Mouse (Mus musculus) adrenal gland, postnatal 14 days (tissue): ENCODE measurements around the gene Rdh1. TPM values are rescaled to one million over a fixed set of nuclear protein-coding genes. Genes with fewer than 3 reads are reported as not detected.
"Not testable (repeated sequence)": the region's sequence is repeated elsewhere in the genome, so short reads cannot be mapped to it uniquely, and the experiment has no call there.

ENCODE experiments used
- DNase-seq: peaks from one replicate; pipeline ENCODE4 v3.0.0; 2021; ENCODE audit warnings: mixed read lengths
- total RNA-seq: library from RNA; stranded (reverse); gene quantifications from 2 replicates; pipeline ENCODE4 v1.2.3, GENCODE M21; 2021

Rdh1 gene
- total RNA-seq, 1 experiment from 2014 or later = 1.9 TPM

DNA sequence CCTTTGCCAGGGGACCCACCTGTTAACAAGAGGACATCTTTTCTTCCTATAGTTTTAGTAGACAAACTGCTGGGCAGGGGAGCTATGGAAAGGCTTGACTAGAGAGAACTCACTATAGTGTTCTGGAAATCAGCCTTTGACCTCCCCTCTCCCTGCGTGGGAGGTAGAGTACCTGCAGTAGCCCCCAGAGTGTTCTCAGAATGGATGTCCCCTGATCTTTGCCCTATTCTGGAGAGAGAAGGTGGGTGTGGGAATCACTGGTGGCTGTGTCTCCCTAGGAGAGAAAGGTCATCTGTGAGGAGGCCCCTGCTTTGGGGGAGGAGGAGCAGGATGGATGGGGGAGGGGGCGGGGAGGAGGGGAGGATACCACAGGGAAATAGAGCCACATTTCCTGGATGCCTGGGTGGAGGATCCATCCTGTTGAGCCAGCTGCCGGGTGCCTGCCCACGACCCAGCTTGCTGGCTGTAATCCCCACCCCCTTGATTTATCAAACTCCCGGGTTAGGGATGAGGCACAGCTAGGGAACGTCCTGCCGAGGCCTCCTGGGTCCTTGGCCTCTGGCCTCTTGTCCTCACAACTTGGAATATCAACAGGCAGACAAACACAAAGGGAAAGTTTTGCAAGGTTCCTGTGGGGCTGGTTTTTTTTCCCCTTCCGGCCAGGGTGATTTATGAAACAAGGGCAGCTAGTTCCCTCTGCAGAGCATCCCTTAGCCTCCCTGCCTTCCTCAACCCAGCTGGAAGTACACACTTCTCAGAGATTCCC is 10.5 kb upstream of the Rdh1 start:
- DNase-seq = peak; percentile 85

DNA sequence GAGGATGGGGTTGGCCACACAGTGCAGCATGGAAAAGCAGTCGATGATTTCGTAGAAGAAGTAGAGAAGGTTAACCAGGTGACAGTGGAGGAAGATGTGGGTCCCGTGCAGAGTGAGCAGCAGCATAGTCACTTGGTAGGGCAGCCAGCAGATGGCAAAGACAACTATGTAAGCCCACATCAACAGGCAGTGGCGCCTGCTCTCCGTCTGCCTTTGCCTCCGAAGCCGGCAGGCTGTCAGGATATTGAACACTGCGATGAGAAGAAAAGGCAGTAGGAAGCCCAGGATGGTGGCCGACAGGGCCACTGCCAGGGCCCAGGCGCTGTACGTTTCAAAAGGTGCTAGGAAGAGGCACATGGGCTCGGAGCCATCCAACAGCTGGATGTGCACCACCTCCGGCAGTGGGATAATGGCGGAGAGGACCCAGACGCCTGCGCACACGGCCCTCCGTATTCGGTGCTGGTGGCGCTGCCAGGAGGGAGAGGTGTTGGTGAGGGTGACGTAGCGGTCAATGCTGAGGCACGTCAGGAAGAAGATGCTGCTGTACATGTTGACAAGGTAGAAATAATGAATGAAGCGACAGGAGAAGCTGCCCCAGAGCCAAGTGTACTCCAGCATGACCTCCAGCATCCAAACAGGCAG is 9.3 kb upstream of the Rdh1 start:
- no peak for DNase-seq

DNA sequence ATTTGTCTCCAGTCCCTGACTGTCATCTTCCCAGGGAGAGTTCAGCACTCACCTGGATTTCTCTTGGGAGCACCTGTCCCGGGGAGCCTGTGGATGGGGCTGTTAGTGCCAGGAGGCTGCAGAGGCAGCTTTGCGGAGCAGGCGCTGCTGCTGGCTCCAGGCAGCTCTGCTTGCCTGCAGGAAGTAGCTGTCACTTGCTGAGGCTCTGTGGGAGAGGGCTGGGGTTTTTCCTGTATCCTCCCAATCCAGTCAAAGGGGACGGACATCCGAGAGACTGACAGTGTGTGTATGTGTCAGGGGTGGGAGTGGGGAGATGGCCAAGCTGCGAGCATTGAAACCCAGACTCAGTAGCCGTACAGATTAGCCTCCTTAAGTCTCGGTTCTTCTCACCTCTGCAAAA is 8.0 kb upstream of the Rdh1 start, which contains the start of gene Gpr182:
Gpr182 (minus strand) TSS at position 185 of the 400 bp plus-strand sequence.
- peak; percentile 48 for DNase-seq

DNA sequence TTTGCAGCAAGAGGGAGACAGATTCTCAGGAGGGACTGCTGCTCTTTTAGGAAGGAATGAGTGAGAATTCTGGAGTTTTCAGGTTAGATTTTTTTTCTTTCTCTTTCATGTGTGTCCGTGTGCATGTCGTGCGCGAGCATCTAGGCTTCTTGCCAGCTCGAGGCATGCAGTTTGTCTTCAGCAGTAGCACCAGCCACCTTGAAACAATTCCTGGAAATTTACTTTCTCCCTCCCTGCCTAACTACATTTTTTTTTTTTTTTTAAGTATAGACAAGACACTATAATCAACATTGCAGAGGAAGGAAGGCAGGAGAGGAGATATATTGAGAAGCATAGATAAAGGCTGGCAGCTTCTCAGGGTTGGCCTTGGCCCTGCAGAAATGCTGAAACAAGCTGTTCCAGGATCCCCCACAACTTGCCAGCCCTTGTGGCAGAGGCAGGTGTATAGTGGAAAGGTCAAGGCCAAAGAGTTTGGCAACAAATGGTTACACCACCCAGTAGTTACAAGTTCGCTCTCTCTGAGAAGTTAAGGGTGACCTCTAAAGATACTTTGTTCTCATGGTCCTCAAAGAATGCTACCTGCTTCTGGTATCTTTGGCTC is 4.9 kb upstream of the Rdh1 start:
- DNase-seq = peak; percentile 77

DNA sequence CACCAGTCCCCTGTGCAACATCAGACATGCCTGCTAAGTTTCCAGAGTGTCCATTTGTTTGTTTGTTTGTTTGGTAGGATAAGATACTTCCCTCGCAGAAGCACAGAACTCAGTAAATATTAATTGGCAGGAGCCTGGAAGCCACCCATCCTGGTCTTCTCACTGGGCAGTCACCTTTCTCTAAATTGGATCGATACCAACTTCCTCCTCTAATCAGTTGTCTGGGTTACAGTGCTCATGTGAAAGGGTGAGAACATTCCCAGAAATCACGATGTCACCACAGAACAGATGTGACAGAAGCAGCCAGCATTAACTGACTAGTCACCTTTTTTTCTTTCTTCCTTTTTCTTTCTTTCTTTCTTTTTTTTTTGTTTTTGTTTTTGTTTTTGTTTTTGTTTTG is 4.3 kb upstream of the Rdh1 start:
- no peak for DNase-seq

DNA sequence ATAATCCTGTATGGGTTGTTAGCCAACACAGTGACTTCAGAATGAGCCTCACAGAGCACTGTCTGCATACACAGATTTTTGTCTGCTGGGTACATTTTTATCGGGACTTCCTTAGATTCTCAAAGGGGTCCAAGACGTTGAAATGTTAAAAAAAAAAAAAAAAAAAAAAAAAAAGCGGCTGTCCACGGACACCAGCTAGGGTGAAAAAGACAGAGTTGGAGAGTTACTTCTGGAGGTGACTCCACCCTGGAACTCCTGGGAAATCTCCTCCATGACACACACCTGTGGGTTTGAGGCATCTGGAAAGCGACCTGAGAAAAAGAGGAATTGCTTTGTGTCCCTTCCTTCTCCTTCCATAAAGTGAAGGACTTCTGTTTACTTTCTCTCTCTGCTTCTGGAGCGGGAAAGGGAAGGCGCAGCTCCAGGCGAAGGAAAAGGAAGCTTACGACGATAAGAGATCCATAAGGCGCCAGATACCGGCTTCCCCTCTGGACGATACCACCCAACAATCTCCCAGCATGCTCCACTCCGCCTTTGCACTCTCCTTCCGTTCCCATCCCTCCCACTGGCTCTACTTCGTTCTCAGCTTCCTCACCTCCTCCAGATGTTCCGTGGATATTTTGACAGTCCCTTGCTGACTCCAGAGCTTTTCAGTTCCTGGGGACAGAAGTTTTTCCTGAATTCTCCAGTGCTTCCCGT is 3.6 kb upstream of the Rdh1 start:
- DNase-seq = no peak

DNA sequence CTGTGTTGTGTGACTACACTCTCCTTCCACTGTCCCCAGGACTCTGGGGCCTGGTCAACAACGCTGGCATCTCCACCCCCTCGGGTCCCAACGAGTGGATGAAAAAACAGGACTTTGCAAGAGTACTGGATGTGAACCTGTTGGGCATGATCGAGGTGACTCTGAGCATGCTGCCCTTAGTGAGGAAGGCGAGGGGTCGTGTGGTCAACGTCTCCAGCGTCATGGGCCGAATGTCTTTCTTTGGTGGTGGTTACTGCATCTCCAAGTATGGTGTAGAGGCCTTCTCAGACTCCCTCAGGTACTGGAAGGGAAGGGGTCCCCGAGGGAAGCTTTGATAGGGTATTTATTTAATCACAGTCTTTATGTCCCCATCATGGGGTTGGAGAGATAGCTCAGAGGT is 3.4 kb downstream of the Rdh1 start:
- not testable (repeated sequence) for DNase-seq

DNA sequence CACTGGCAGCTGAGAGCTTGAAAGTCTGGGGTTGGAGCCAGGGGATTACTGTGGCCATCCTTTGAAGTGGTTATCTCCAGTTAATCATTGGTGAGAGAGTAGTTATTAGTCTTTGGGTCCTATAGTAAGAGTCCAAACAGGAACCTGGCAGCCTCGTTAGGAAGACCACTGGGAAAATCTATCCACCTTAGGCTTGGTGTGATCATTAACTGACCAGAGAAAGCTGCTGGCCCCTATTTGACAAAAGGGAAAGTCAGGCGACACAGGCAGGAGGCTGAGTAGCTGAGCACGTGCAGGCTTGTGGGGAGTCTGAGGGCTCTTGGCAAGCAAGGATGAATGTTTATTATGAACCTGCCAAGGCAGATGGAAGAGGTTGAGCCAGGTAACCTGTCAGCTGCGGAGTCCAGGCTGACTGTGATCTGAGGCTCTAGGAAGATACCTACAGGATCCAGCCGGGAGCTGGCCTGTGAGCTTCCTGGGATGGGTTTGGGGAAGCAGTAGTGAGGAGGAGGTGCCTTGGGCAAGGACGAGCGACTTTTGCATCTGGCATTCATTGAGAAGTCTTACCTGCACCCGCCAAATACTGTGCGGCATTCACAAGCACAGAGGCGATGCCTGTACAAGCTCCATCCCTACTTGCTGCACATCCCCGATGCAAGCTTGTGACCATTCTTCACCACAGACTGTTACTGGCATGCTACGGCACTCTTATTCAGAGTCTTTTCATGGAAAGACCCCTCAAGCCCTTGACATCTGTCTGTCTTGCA is 4.6 kb downstream of the Rdh1 start:
- no peak for DNase-seq

DNA sequence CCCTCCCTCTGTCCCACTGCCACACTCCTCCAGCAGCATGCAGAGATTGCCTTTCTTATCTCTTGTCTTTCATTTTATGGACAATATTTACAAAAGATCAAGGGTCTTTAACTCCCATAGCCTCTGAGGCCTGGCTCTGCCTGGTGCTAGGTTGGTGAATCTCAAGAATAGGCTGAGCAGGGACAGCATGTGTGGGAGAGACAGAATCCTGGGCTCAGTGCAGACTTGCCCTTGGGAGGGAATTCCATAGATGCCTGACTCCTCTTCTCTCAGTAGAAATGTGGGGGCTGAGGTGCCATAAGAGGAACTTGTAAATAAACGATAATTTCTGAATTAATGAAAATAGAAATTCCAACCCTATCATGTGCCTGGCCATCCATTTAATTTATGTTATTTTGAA is 7.0 kb downstream of the Rdh1 start:
- no peak for DNase-seq

DNA sequence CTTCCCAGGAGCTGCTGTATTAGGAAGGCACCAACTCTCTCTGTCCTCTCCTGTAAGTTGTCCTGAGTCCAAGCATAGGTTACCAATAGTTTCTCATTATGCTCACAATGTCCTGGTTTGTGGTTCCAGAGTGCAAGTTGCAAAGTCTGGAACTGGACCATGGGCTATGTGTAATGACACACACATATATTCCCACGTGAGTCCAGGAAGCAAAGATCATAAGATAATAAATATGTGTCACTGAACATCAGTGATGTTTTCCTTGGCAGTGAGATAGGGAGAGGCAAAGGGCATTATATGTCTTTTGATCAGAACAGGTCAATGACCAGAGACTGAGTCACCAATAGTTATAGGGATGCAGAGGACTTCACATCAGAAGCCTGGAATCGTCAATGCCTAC is 16.5 kb downstream of the Rdh1 start, which contains the start of gene Rdh9:
Rdh9 (plus strand) TSS at position 376 of the 400 bp plus-strand sequence.
- DNase-seq = no peak

DNA sequence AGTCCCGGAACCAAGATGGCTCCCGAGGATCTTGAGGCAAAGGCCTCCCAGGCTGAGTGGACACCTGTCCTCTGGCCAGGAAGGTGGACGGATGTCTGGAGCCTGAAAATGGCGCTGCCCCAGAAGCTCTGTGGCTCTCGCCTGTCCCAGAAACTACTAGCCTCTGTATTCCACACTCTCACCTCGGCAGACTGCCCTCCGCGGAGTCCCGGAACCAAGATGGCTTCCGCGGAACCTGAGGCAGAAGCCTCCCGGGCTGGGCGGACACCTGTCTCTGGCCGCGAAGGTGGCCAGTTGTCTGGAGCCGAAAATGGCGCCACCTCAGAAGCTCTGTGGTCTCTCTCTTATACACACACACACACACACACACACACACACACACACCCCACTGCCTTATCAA is 22.8 kb downstream of the Rdh1 start:
- DNase-seq = not testable (repeated sequence)

DNA sequence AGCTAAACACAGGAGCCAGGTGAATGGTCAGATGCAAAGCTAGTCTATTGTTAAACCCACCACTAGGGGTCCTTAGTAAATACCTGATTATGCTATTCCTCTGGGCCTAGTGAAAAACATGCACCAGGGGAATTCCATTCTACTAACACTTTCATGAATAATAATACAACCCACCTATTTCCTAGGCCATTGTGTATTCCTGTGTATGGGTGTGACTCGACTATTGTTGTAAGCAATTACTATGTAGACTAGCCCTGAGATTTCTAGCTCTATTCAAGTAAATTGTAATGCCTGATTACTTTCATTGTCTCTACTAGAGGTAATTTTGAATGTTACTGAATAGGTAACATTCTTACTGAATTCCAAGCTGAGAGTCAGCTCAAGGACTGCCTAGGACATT is 25.9 kb downstream of the Rdh1 start:
- not testable (repeated sequence) for DNase-seq

DNA sequence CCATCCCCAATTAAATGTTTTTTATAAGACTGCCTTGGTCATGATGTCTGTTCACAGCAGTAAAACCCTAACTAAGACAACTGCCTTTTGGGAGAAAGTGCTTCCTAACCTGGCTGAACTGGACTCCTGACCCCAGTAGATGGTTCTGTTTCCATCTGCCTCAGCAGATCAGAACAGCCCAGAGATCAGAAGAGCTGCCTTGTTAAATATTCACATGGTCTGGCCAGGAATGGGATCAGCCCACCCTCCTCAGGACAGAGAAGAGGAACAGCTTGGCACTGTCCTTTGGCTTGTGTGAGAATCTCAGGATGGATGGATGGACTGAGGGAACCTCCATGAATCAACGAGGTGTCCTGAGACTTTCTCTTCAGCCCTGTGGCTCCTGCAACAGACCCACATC is 39.8 kb downstream of the Rdh1 start:
- DNase-seq = no peak

DNA sequence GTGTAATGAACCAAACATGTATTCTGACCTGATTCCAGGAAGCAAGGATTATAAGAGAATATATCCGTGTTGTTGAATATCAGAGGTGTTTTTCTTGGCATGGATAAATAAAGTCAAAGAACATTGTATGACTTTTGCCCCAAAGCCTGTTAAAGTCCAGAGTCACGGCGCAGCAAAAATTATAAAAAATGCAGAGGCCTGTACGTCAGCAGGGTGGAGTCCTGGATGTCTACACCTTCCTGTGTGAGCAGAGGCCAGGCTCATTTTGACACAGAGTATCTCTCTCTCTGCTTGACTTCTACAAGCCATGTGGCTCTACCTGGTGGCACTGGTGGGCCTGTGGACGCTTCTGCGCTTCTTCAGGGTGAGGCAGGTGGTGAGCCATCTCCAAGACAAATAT is 41.4 kb downstream of the Rdh1 start, which contains the start of gene Rdh16:
Rdh16 (plus strand) TSS at position 262 of the 400 bp plus-strand sequence.
- no peak for DNase-seq

DNA sequence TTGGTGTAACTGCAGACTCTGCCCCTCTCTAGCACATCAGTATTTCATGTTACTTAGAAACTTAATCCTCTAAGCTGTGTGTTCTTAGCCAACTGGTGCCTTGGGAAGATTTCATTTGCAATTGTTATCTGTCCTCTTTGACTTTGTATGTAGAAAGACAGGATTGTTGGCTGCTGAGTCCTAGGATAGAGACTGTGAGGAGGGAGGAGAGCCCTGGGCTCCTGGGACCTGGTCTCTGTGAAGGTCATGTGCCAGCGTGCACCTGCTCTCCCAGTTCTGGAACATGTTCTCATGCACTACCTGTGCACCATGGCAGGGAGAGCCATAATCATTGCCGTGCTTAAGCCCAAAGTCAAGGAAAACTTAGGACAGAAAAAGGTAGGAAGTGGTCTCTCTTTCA is 42.1 kb downstream of the Rdh1 start:
- no peak for DNase-seq

DNA sequence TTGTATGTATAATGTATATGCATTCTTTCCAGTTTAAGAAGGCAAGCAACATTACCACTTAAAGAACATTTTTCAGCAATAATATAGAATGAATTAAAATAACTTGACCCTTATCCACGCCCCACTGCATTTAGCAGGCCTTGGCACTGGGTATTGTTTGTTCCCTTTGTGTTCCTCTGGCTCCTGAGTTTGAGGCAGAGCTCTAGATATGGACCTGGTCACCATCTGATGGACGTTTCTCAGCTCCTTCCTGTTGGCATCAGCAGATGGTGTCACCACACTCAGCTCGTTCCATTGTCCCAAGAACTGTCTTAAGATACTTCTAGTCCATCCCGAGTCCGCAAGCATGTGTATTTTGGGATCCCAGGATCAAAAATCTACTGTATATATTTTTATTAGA is 42.7 kb downstream of the Rdh1 start:
- no peak for DNase-seq

DNA sequence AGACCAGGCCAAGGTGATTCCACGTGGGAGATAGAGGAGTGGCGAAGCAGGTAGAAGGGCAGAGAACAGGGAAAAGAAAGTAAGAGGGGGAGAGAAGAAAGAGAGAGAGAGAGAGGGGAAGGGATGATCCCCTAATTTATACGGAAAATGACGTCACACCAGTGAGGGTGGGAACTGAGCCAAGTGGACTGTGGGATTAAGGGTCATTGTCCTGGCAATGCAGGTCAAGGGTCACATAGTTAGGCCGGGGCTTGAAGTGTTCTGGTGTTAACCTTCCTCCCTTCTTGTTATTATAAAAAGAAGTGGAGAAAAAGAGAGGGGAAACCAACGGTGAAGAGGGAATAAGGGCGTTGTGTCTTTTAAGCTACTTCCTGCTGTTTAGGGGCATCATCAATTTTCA is 44.9 kb downstream of the Rdh1 start:
- DNase-seq = no peak

DNA sequence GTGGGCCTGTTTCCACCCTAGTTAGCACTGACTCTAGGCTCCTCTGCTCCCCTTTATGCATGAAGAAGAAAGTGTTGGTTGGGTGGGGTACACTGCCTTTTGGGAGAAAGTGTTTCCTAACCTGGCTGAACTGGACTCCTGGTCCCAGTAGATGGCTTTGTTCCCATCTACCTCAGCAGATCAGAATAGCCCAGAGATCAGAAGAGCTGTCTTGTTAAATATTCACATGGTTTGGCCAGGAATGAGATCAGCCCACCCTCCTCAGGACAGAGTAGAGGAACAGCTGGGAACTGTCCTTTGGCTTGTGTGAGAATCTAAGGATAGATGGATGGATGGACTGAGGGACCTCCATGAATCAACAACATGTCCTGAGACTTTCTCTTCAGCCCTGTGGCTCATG is 56.4 kb downstream of the Rdh1 start:
- DNase-seq = no peak

DNA sequence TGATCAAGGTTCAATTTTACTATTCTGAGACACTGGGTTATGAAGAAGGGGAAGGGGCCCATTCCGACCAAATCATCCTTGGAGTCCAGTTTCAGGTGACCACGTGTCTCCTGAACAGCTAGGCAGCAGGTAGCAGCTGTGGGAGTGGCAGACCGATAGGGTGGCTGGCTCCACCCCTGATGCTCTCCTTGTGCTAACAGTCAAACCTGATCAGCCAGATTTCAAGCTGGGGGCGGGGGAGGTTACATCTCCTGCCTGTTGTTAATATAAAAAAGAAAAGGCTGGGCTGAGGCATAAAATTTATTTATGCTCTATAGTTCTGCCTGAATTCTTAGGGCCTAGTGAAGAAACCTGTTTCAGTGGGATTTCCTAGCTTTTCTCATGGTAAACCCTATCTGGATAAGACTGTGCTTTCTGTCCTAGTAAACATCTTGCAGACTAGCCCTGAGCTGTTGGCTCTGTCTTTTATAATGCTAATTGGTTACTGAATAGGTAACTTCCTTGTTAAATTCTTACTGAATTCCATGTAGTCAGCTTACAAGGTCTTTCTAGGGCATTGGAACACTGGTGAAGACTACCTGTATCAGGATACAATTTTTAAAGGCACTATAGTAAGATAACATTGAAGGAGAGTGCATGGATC is 57.9 kb downstream of the Rdh1 start:
- DNase-seq = not testable (repeated sequence)
